Mouse (Mus musculus) heart, embryonic 13.5 days (tissue): ENCODE results near the gene Cntn4. TPM values are rescaled to one million over a fixed set of nuclear protein-coding genes. Genes with fewer than 3 reads are reported as not detected.
"Not testable (repeated sequence)": the region's sequence is repeated elsewhere in the genome, so short reads cannot be mapped to it uniquely, and the experiment has no call there.

Experiments used
- ATAC-seq: fragments of 200-750 bp; cut with Nextera tagmentation; 2 replicates; pipeline ENCODE4 v1.8.0; 2017; ENCODE audit warnings: moderate TSS enrichment; ENCODE audit not compliant: insufficient number of reproducible peaks, low FRiP score, low TSS enrichment; ENCODE audit errors: extremely low read depth
- H3K27ac ChIP-seq: fragments of 300-500 bp; sonication (generic); replicated peaks from 2 replicates; pipeline ENCODE4 v1.5.1; 2015; ENCODE audit warnings: moderate library complexity, mild to moderate bottlenecking, inconsistent platforms
- H3K27me3 ChIP-seq: fragments of 300-500 bp; sonication (generic); replicated peaks from 2 replicates; pipeline ENCODE4 v1.6.1; 2015; ENCODE audit warnings: mild to moderate bottlenecking, inconsistent platforms
- H3K36me3 ChIP-seq: fragments of 300-500 bp; sonication (generic); 2 replicates; pipeline ENCODE4 v1.6.1; 2015; ENCODE audit warnings: mild to moderate bottlenecking, inconsistent platforms
- H3K4me1 ChIP-seq: fragments of 300-500 bp; sonication (generic); 2 replicates; pipeline ENCODE4 v1.6.1; 2015; ENCODE audit warnings: inconsistent platforms
- H3K4me2 ChIP-seq: fragments of 300-500 bp; sonication (generic); 2 replicates; pipeline ENCODE4 v1.6.1; 2015; ENCODE audit warnings: inconsistent platforms, mild to moderate bottlenecking, moderate library complexity
- H3K4me3 ChIP-seq: fragments of 300-500 bp; sonication (generic); 2 replicates; pipeline ENCODE4 v1.5.1; 2015; ENCODE audit warnings: moderate library complexity, mild to moderate bottlenecking, inconsistent platforms
- H3K9ac ChIP-seq: fragments of 300-500 bp; sonication (generic); 2 replicates; pipeline ENCODE4 v1.6.1; 2015; ENCODE audit warnings: inconsistent platforms, mild to moderate bottlenecking, moderate library complexity
- H3K9me3 ChIP-seq: fragments of 300-500 bp; sonication (generic); 2 replicates; pipeline ENCODE4 v1.6.1; 2016; ENCODE audit warnings: inconsistent platforms
- WGBS: fragments of 180-500 bp; shearing (Covaris S2); methylation state at CpG from one replicate; pipeline ENCODE4 v1.1.7; 2015; ENCODE audit warnings: mixed read lengths; 5-methylcytosine and 5-hydroxymethylcytosine counted together
- polyA plus RNA-seq: library from polyadenylated mRNA; unstranded; fragments of >200 nt; fragmentation: Nextera tagmentation; extraction: Ambion mirVana; gene quantifications from 2 replicates; pipeline ENCODE4 v1.2.1, GENCODE M21; 2015

The Cntn4 gene
- polyA plus RNA-seq, 1 experiment from 2014 or later, result 2.1 TPM

- Histone ChIP-seq H3K27me3 (no peaks in the 10 kb centered on the region), H3K9ac (no peak overlapping the region), H3K27ac (no peak overlapping the region), H3K4me3 (no peak overlapping the region), H3K36me3 (no peaks in the 10 kb centered on the region), H3K9me3 (no peaks in the 10 kb centered on the region), H3K4me2 (no peak overlapping the region), H3K4me1 (no peaks in the 10 kb centered on the region)
- 43% methylated on average over 1 of the region's 1 CpGs for WGBS
- no peak for ATAC-seq
These were observed 652.2 kb downstream of the Cntn4 start for GRCm38 (mm10) chr6:106329636-106330035.

- Histone ChIP-seq H3K9me3 (no peaks in the 10 kb centered on the region), H3K36me3 (no peaks in the 10 kb centered on the region), H3K9ac (no peak overlapping the region), H3K4me3 (no peak overlapping the region), H3K27me3 (no peaks in the 10 kb centered on the region), H3K27ac (no peak overlapping the region), H3K4me1 (no peaks in the 10 kb centered on the region), H3K4me2 (no peak overlapping the region)
- ATAC-seq, result no peak
- 68% methylated on average over 3 of the region's 3 CpGs for WGBS
These were observed 655.0 kb downstream of the Cntn4 start for GRCm38 (mm10) chr6:106332466-106332865.

- H3K9ac ChIP-seq, result no peak overlapping the region
- 50% methylated on average over 1 of the region's 1 CpGs for WGBS
- H3K4me1 ChIP-seq, result no peaks in the 10 kb centered on the region
- no peaks in the 10 kb centered on the region for H3K36me3 ChIP-seq
- H3K27me3 ChIP-seq, result no peaks in the 10 kb centered on the region
- no peak overlapping the region for H3K4me3 ChIP-seq
- H3K9me3 ChIP-seq, result no peaks in the 10 kb centered on the region
- ATAC-seq, result no peak
- no peak overlapping the region for H3K4me2 ChIP-seq
- H3K27ac ChIP-seq, result no peak overlapping the region
These were observed 655.5 kb downstream of the Cntn4 start for GRCm38 (mm10) chr6:106332933-106333332.

- Histone ChIP-seq H3K4me1 (no peaks in the 10 kb centered on the region), H3K36me3 (no peaks in the 10 kb centered on the region), H3K9ac (no peak overlapping the region), H3K4me3 (no peak overlapping the region), H3K4me2 (no peak overlapping the region), H3K9me3 (no peaks in the 10 kb centered on the region), H3K27ac (no peak overlapping the region), H3K27me3 (no peaks in the 10 kb centered on the region)
- no peak for ATAC-seq
- WGBS, result 48% methylated on average over 1 of the region's 1 CpGs
These were observed 657.6 kb downstream of the Cntn4 start for GRCm38 (mm10) chr6:106335066-106335465.

GRCm38 (mm10) chr6:106336805-106337204, 659.3 kb downstream of the Cntn4 start:
- ATAC-seq, result no peak
- Histone ChIP-seq H3K4me3 (no peak overlapping the region), H3K4me2 (no peak overlapping the region), H3K27me3 (no peaks in the 10 kb centered on the region), H3K9ac (no peak overlapping the region), H3K4me1 (no peaks in the 10 kb centered on the region), H3K36me3 (no peaks in the 10 kb centered on the region), H3K27ac (no peak overlapping the region), H3K9me3 (no peaks in the 10 kb centered on the region)
- 59% methylated on average over 3 of the region's 3 CpGs for whole genome bisulfite sequencing

GRCm38 (mm10) chr6:106337829-106338228, 660.4 kb downstream of the Cntn4 start:
- Histone ChIP-seq H3K36me3 (no peaks in the 10 kb centered on the region), H3K27me3 (no peaks in the 10 kb centered on the region), H3K4me3 (no peak overlapping the region), H3K9ac (no peak overlapping the region), H3K4me1 (no peaks in the 10 kb centered on the region), H3K4me2 (no peak overlapping the region), H3K9me3 (no peaks in the 10 kb centered on the region), H3K27ac (no peak overlapping the region)
- ATAC-seq, result no peak

- H3K4me2 ChIP-seq, result no peak overlapping the region
- ATAC-seq, result no peak
- no peaks in the 10 kb centered on the region for H3K36me3 ChIP-seq
- no peak overlapping the region for H3K4me3 ChIP-seq
- no peaks in the 10 kb centered on the region for H3K4me1 ChIP-seq
- H3K27me3 ChIP-seq, result no peaks in the 10 kb centered on the region
- no peak overlapping the region for H3K9ac ChIP-seq
- H3K27ac ChIP-seq, result no peak overlapping the region
- H3K9me3 ChIP-seq, result no peaks in the 10 kb centered on the region
These were observed 663.7 kb downstream of the Cntn4 start for GRCm38 (mm10) chr6:106341114-106341513.

- Histone ChIP-seq H3K4me3 (no peak overlapping the region), H3K4me2 (no peak overlapping the region), H3K27me3 (no peaks in the 10 kb centered on the region), H3K36me3 (no peaks in the 10 kb centered on the region), H3K9ac (no peak overlapping the region), H3K9me3 (no peaks in the 10 kb centered on the region), H3K4me1 (no peaks in the 10 kb centered on the region), H3K27ac (no peak overlapping the region)
- 58% methylated on average over 3 of the region's 3 CpGs for WGBS
- ATAC-seq, result no peak
These were observed 672.6 kb downstream of the Cntn4 start for GRCm38 (mm10) chr6:106350072-106350471.

GRCm38 (mm10) chr6:106351389-106351788, 673.9 kb downstream of the Cntn4 start:
- no peak overlapping the region for H3K4me3 ChIP-seq
- no peaks in the 10 kb centered on the region for H3K36me3 ChIP-seq
- no peak for ATAC-seq
- H3K9me3 ChIP-seq, result no peaks in the 10 kb centered on the region
- no peak overlapping the region for H3K27ac ChIP-seq
- no peak overlapping the region for H3K9ac ChIP-seq
- no peaks in the 10 kb centered on the region for H3K27me3 ChIP-seq
- H3K4me2 ChIP-seq, result no peak overlapping the region
- H3K4me1 ChIP-seq, result no peaks in the 10 kb centered on the region
- whole genome bisulfite sequencing, result 78% methylated on average over 2 of the region's 2 CpGs

GRCm38 (mm10) chr6:106358801-106359200, 681.3 kb downstream of the Cntn4 start:
- 75% methylated on average over 2 of the region's 2 CpGs for whole genome bisulfite sequencing
- not testable (repeated sequence) for H3K4me3 ChIP-seq, H3K36me3 ChIP-seq, H3K27me3 ChIP-seq, H3K4me1 ChIP-seq, ATAC-seq, H3K9ac ChIP-seq, H3K27ac ChIP-seq, H3K9me3 ChIP-seq, H3K4me2 ChIP-seq

GRCm38 (mm10) chr6:106381288-106382025, 704.0 kb downstream of the Cntn4 start:
- 69% methylated on average over 6 of the region's 6 CpGs for WGBS
- Histone ChIP-seq H3K4me3 (no peak overlapping the region), H3K36me3 (no peaks in the 10 kb centered on the region), H3K9ac (no peak overlapping the region), H3K9me3 (no peaks in the 10 kb centered on the region), H3K27ac (no peak overlapping the region), H3K27me3 (no peaks in the 10 kb centered on the region), H3K4me1 (no peaks in the 10 kb centered on the region), H3K4me2 (no peak overlapping the region)
- no peak for ATAC-seq

GRCm38 (mm10) chr6:106387833-106388406, 710.5 kb downstream of the Cntn4 start:
- WGBS, result 69% methylated on average over 2 of the region's 2 CpGs
- H3K36me3 ChIP-seq, result no peaks in the 10 kb centered on the region
- no peak overlapping the region for H3K9ac ChIP-seq
- H3K4me1 ChIP-seq, result no peaks in the 10 kb centered on the region
- no peak overlapping the region for H3K27ac ChIP-seq
- no peak for ATAC-seq
- no peaks in the 10 kb centered on the region for H3K9me3 ChIP-seq
- H3K4me3 ChIP-seq, result no peak overlapping the region
- H3K27me3 ChIP-seq, result no peaks in the 10 kb centered on the region
- H3K4me2 ChIP-seq, result no peak overlapping the region
